Mouse (Mus musculus): Measurements from ENCODE around the gene Tnfrsf13c. TPM values are rescaled to one million over a fixed set of nuclear protein-coding genes. Genes with fewer than 3 reads are reported as not detected.

Gene Tnfrsf13c
- polyA plus RNA-seq, 1 experiment from 2014 or later = not detected

GRCm38 (mm10) chr15:82203090-82203489 lies 21.1 kb downstream of the Tnfrsf13c start:
- WGBS = 93% methylated on average over 10 of the region's 10 CpGs
- H3K4me1 ChIP-seq (ENCODE audit: control insufficient read depth, insufficient read depth, low read length) = peaks cover 11% of the 10 kb centered on the region; the same call in 1 of the 2 replicates

GRCm38 (mm10) chr15:82202086-82202485 lies 22.1 kb downstream of the Tnfrsf13c start:
- Histone ChIP-seq H3K27me3 (ENCODE audit: control insufficient read depth, insufficient read depth, low read length) (peaks cover 21% of the 10 kb centered on the region), H3K4me1 (ENCODE audit: control insufficient read depth, insufficient read depth, low read length) (peaks cover 11% of the 10 kb centered on the region; the same call in 1 of the 2 replicates), H3K4me2 (replicated peaks; ENCODE audit: low read depth, low read length) (no peak overlapping the region), H3K9ac (replicated peaks; ENCODE audit: low read depth, low read length) (no peak overlapping the region), H3K36me3 (ENCODE audit: control insufficient read depth, insufficient read depth, low read length) (peaks cover 81% of the 10 kb centered on the region), H3K4me3 (ENCODE audit: low read depth, low read length) (no peak overlapping the region), H3K27ac (ENCODE audit: low read length) (no peak overlapping the region), H3K9me3 (ENCODE audit: control insufficient read depth, low read depth, low read length) (no peaks in the 10 kb centered on the region)
- ATAC-seq (ENCODE audit: insufficient number of reproducible peaks, insufficient read depth, low FRiP score, low read depth) = no peak
- WGBS = 90% methylated on average over 6 of the region's 6 CpGs

More at GRCm38 (mm10) chr15:82203090-82203489, 21.1 kb downstream of the Tnfrsf13c start:
- Histone ChIP-seq H3K4me2 (replicated peaks; ENCODE audit: low read depth, low read length) (no peak overlapping the region), H3K9ac (replicated peaks; ENCODE audit: low read depth, low read length) (no peak overlapping the region), H3K9me3 (ENCODE audit: control insufficient read depth, low read depth, low read length) (no peaks in the 10 kb centered on the region), H3K36me3 (ENCODE audit: control insufficient read depth, insufficient read depth, low read length) (peaks cover 71% of the 10 kb centered on the region), H3K4me3 (ENCODE audit: low read depth, low read length) (no peak overlapping the region), H3K27me3 (ENCODE audit: control insufficient read depth, insufficient read depth, low read length) (peaks cover 29% of the 10 kb centered on the region), H3K27ac (ENCODE audit: low read length) (no peak overlapping the region)
- no peak for ATAC-seq (ENCODE audit: insufficient number of reproducible peaks, insufficient read depth, low FRiP score, low read depth)

DNA sequence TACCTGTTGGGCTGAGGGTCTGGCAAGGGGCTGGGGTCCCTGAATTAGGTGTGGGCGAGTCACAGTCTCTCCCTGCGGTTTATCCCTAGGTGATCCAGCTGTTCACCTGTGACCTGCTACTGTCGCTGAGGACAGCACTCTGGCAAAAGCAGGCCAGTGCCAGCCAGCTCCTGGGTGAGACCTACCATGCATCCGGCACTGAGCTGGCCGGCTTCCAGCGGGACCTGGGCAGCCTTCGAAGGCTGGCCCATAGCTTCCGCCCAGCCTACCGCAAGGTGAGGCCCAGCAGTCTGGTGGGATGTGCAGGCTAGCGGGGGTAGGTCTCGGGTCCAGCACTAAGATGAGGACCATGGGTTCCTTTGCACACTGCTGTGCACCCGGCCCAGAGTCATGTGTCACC lies 24.6 kb downstream of the Tnfrsf13c start:
- Histone ChIP-seq H3K4me3 (ENCODE audit: low read depth, low read length) (no peak overlapping the region), H3K4me1 (ENCODE audit: control insufficient read depth, insufficient read depth, low read length) (no peaks in the 10 kb centered on the region), H3K27ac (ENCODE audit: low read length) (no peak overlapping the region), H3K9me3 (ENCODE audit: control insufficient read depth, low read depth, low read length) (no peaks in the 10 kb centered on the region), H3K4me2 (replicated peaks; ENCODE audit: low read depth, low read length) (no peak overlapping the region), H3K36me3 (ENCODE audit: control insufficient read depth, insufficient read depth, low read length) (peaks cover 92% of the 10 kb centered on the region), H3K27me3 (ENCODE audit: control insufficient read depth, insufficient read depth, low read length) (no peaks in the 10 kb centered on the region), H3K9ac (replicated peaks; ENCODE audit: low read depth, low read length) (no peak overlapping the region)
- ATAC-seq (ENCODE audit: insufficient number of reproducible peaks, insufficient read depth, low FRiP score, low read depth) = no peak
- 91% methylated on average over 12 of the region's 12 CpGs for WGBS

GRCm38 (mm10) chr15:82198342-82198741 lies 25.8 kb downstream of the Tnfrsf13c start:
- Histone ChIP-seq H3K27me3 (ENCODE audit: control insufficient read depth, insufficient read depth, low read length) (no peaks in the 10 kb centered on the region), H3K9me3 (ENCODE audit: control insufficient read depth, low read depth, low read length) (no peaks in the 10 kb centered on the region), H3K4me2 (replicated peaks; ENCODE audit: low read depth, low read length) (no peak overlapping the region), H3K4me1 (ENCODE audit: control insufficient read depth, insufficient read depth, low read length) (no peaks in the 10 kb centered on the region), H3K36me3 (ENCODE audit: control insufficient read depth, insufficient read depth, low read length) (peaks cover 97% of the 10 kb centered on the region), H3K27ac (ENCODE audit: low read length) (no peak overlapping the region), H3K9ac (replicated peaks; ENCODE audit: low read depth, low read length) (no peak overlapping the region), H3K4me3 (ENCODE audit: low read depth, low read length) (no peak overlapping the region)
- 89% methylated on average over 7 of the region's 7 CpGs for WGBS
- no peak for ATAC-seq (ENCODE audit: insufficient number of reproducible peaks, insufficient read depth, low FRiP score, low read depth)

- H3K4me3 ChIP-seq (ENCODE audit: low read depth, low read length) = no peak overlapping the region
- WGBS = 90% methylated on average over 11 of the region's 11 CpGs
- no peak for ATAC-seq (ENCODE audit: insufficient number of reproducible peaks, insufficient read depth, low FRiP score, low read depth)
- H3K4me1 ChIP-seq (ENCODE audit: control insufficient read depth, insufficient read depth, low read length) = no peaks in the 10 kb centered on the region
- H3K4me2 ChIP-seq (replicated peaks; ENCODE audit: low read depth, low read length) = no peak overlapping the region
- H3K9me3 ChIP-seq (ENCODE audit: control insufficient read depth, low read depth, low read length) = no peaks in the 10 kb centered on the region
- no peaks in the 10 kb centered on the region for H3K27me3 ChIP-seq (ENCODE audit: control insufficient read depth, insufficient read depth, low read length)
- H3K27ac ChIP-seq (ENCODE audit: low read length) = no peak overlapping the region
- H3K9ac ChIP-seq (replicated peaks; ENCODE audit: low read depth, low read length) = no peak overlapping the region
- H3K36me3 ChIP-seq (ENCODE audit: control insufficient read depth, insufficient read depth, low read length) = peaks cover 97% of the 10 kb centered on the region
These were observed 26.2 kb downstream of the Tnfrsf13c start for GRCm38 (mm10) chr15:82197937-82198336.

DNA sequence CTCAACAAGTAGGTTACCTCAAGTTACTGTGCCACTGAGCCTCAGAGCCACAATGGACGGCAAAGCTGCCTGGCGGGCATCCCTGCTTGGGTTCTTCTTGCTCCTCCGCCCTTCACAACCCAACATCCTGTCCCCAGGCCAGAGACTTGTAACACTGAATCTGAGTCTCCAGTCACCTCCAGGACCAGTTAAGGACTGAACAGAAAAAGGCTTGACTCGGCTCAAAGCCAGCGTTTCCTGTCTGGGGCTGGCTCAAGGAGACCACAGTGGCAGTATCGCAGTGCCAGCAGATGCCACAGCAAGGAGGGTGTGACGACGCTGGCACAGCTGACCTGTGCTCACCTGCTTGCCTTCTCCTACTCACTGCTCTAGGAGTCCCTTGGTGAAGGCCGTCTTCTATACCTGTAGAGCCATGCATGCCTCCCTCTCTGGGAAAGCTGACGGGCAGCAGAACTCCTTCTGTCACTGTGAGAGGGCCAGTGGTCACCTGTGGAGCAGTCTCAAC lies 26.9 kb downstream of the Tnfrsf13c start:
- H3K4me1 ChIP-seq (ENCODE audit: control insufficient read depth, insufficient read depth, low read length) = no peaks in the 10 kb centered on the region
- H3K27me3 ChIP-seq (ENCODE audit: control insufficient read depth, insufficient read depth, low read length) = no peaks in the 10 kb centered on the region
- H3K9ac ChIP-seq (replicated peaks; ENCODE audit: low read depth, low read length) = no peak overlapping the region
- H3K36me3 ChIP-seq (ENCODE audit: control insufficient read depth, insufficient read depth, low read length) = peaks cover 97% of the 10 kb centered on the region
- H3K4me3 ChIP-seq (ENCODE audit: low read depth, low read length) = no peak overlapping the region
- no peak overlapping the region for H3K27ac ChIP-seq (ENCODE audit: low read length)
- ATAC-seq (ENCODE audit: insufficient number of reproducible peaks, insufficient read depth, low FRiP score, low read depth) = no peak
- WGBS = 93% methylated on average over 10 of the region's 10 CpGs
- no peaks in the 10 kb centered on the region for H3K9me3 ChIP-seq (ENCODE audit: control insufficient read depth, low read depth, low read length)
- no peak overlapping the region for H3K4me2 ChIP-seq (replicated peaks; ENCODE audit: low read depth, low read length)

GRCm38 (mm10) chr15:82196300-82196699 lies 27.9 kb downstream of the Tnfrsf13c start:
- Histone ChIP-seq H3K9ac (replicated peaks; ENCODE audit: low read depth, low read length) (no peak overlapping the region), H3K4me1 (ENCODE audit: control insufficient read depth, insufficient read depth, low read length) (no peaks in the 10 kb centered on the region), H3K4me3 (ENCODE audit: low read depth, low read length) (no peak overlapping the region), H3K4me2 (replicated peaks; ENCODE audit: low read depth, low read length) (no peak overlapping the region), H3K27ac (ENCODE audit: low read length) (no peak overlapping the region), H3K36me3 (ENCODE audit: control insufficient read depth, insufficient read depth, low read length) (peaks cover 97% of the 10 kb centered on the region), H3K9me3 (ENCODE audit: control insufficient read depth, low read depth, low read length) (no peaks in the 10 kb centered on the region), H3K27me3 (ENCODE audit: control insufficient read depth, insufficient read depth, low read length) (no peaks in the 10 kb centered on the region)
- WGBS = 90% methylated on average over 12 of the region's 12 CpGs
- ATAC-seq (ENCODE audit: insufficient number of reproducible peaks, insufficient read depth, low FRiP score, low read depth) = no peak

DNA sequence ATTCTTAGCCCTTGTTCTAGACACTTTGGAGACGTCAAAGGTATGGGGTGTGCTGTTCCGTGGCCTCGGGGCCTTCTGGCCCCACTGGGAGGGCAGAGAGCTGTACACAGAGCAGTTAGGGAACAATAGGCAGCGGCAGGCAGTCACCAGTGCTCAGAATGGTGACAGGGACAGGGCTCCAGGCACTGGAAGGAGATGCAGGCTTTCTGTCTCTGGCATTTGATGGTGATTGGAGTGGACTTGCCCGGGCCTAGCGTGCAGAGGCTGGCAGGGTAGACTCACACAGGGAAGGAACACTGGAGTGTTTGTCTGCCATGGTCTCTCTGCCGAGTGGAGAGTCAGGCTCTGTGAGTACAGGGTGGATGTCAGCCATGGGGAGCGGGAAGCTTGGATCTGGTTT lies 31.6 kb downstream of the Tnfrsf13c start:
- H3K36me3 ChIP-seq (ENCODE audit: control insufficient read depth, insufficient read depth, low read length) = peaks cover 90% of the 10 kb centered on the region
- H3K4me2 ChIP-seq (replicated peaks; ENCODE audit: low read depth, low read length) = no peak overlapping the region
- no peak for ATAC-seq (ENCODE audit: insufficient number of reproducible peaks, insufficient read depth, low FRiP score, low read depth)
- H3K4me3 ChIP-seq (ENCODE audit: low read depth, low read length) = no peak overlapping the region
- no peaks in the 10 kb centered on the region for H3K9me3 ChIP-seq (ENCODE audit: control insufficient read depth, low read depth, low read length)
- no peaks in the 10 kb centered on the region for H3K4me1 ChIP-seq (ENCODE audit: control insufficient read depth, insufficient read depth, low read length)
- no peak overlapping the region for H3K9ac ChIP-seq (replicated peaks; ENCODE audit: low read depth, low read length)
- H3K27ac ChIP-seq (ENCODE audit: low read length) = no peak overlapping the region
- 90% methylated on average over 8 of the region's 8 CpGs for WGBS
- H3K27me3 ChIP-seq (ENCODE audit: control insufficient read depth, insufficient read depth, low read length) = no peaks in the 10 kb centered on the region

Measured in stomach, embryonic 14.5 days (tissue).